Mouse (Mus musculus): ENCODE data around the gene Prss48. TPM values are rescaled to one million over a fixed set of nuclear protein-coding genes. Genes with fewer than 3 reads are reported as not detected.

Prss48 gene
- polyA plus RNA-seq, 1 experiment from 2014 or later, result not detected

- no peak overlapping the region for H3K4me3 ChIP-seq (ENCODE audit: low read depth, low read length)
- DNase-seq (no peak), ATAC-seq (no peak)
- no peaks in the 10 kb centered on the region for H3K9me3 ChIP-seq (ENCODE audit: low read length)
- no peak overlapping the region for H3K27ac ChIP-seq (ENCODE audit: low read depth)
- no peaks in the 10 kb centered on the region for H3K36me3 ChIP-seq (replicated peaks; ENCODE audit: insufficient read depth, low read length)
- H3K4me2 ChIP-seq (ENCODE audit: low read depth, low read length), result no peak overlapping the region
- no peak for TF ChIP-seq EP300 (IDR thresholded peaks at IDR 0.05; ENCODE audit: low read depth)
- TF ChIP-seq CTCF (IDR thresholded peaks at IDR 0.05; ENCODE audit: low read depth), result no peak
- H3K27me3 ChIP-seq (ENCODE audit: insufficient read depth, low read length), result no peaks in the 10 kb centered on the region
- no peak overlapping the region for H3K9ac ChIP-seq (replicated peaks)
- 40% methylated on average over 5 of the region's 5 CpGs for WGBS (ENCODE audit: insufficient replicate concordance)
- no peaks in the 10 kb centered on the region for H3K4me1 ChIP-seq (ENCODE audit: insufficient read depth)
These were observed 41.2 kb downstream of the Prss48 start for GRCm38 (mm10) chr3:85961134-85961533.

GRCm38 (mm10) chr3:85959669-85960068 lies 42.6 kb downstream of the Prss48 start:
- 88% methylated on average over 1 of the region's 1 CpGs for WGBS (ENCODE audit: insufficient replicate concordance)

GRCm38 (mm10) chr3:85955704-85956103 lies 46.6 kb downstream of the Prss48 start:
- no peaks in the 10 kb centered on the region for H3K4me1 ChIP-seq (ENCODE audit: insufficient read depth)
- no peak overlapping the region for H3K4me2 ChIP-seq (ENCODE audit: low read depth, low read length)
- TF ChIP-seq CTCF (IDR thresholded peaks at IDR 0.05; ENCODE audit: low read depth) (no peak), EP300 (IDR thresholded peaks at IDR 0.05; ENCODE audit: low read depth) (no peak)
- 86% methylated on average over 5 of the region's 5 CpGs for WGBS (ENCODE audit: insufficient replicate concordance)
- H3K36me3 ChIP-seq (replicated peaks; ENCODE audit: insufficient read depth, low read length), result no peaks in the 10 kb centered on the region
- no peaks in the 10 kb centered on the region for H3K27me3 ChIP-seq (ENCODE audit: insufficient read depth, low read length)
- no peak overlapping the region for H3K9ac ChIP-seq (replicated peaks)
- ATAC-seq (no peak), DNase-seq (no peak)
- no peaks in the 10 kb centered on the region for H3K9me3 ChIP-seq (ENCODE audit: low read length)
- H3K27ac ChIP-seq (ENCODE audit: low read depth), result no peak overlapping the region
- no peak overlapping the region for H3K4me3 ChIP-seq (ENCODE audit: low read depth, low read length)

More at GRCm38 (mm10) chr3:85959669-85960068, 42.6 kb downstream of the Prss48 start:
- TF ChIP-seq EP300 (IDR thresholded peaks at IDR 0.05; ENCODE audit: low read depth) (no peak), CTCF (IDR thresholded peaks at IDR 0.05; ENCODE audit: low read depth) (no peak)
- no peak overlapping the region for H3K27ac ChIP-seq (ENCODE audit: low read depth)
- no peaks in the 10 kb centered on the region for H3K4me1 ChIP-seq (ENCODE audit: insufficient read depth)
- H3K27me3 ChIP-seq (ENCODE audit: insufficient read depth, low read length), result no peaks in the 10 kb centered on the region
- H3K4me3 ChIP-seq (ENCODE audit: low read depth, low read length), result no peak overlapping the region
- no peaks in the 10 kb centered on the region for H3K36me3 ChIP-seq (replicated peaks; ENCODE audit: insufficient read depth, low read length)
- no peak overlapping the region for H3K4me2 ChIP-seq (ENCODE audit: low read depth, low read length)
- no peaks in the 10 kb centered on the region for H3K9me3 ChIP-seq (ENCODE audit: low read length)
- ATAC-seq (no peak), DNase-seq (no peak)
- no peak overlapping the region for H3K9ac ChIP-seq (replicated peaks)

- Histone ChIP-seq H3K4me3 (ENCODE audit: low read depth, low read length) (no peak overlapping the region), H3K9me3 (ENCODE audit: low read length) (no peaks in the 10 kb centered on the region), H3K9ac (replicated peaks) (no peak overlapping the region), H3K4me1 (ENCODE audit: insufficient read depth) (no peaks in the 10 kb centered on the region), H3K36me3 (replicated peaks; ENCODE audit: insufficient read depth, low read length) (no peaks in the 10 kb centered on the region), H3K4me2 (ENCODE audit: low read depth, low read length) (no peak overlapping the region), H3K27ac (ENCODE audit: low read depth) (no peak overlapping the region), H3K27me3 (ENCODE audit: insufficient read depth, low read length) (no peaks in the 10 kb centered on the region)
- TF ChIP-seq EP300 (IDR thresholded peaks at IDR 0.05; ENCODE audit: low read depth) (no peak), CTCF (IDR thresholded peaks at IDR 0.05; ENCODE audit: low read depth) (no peak)
- DNase-seq (no peak), ATAC-seq (no peak)
- 88% methylated on average over 9 of the region's 9 CpGs for WGBS (ENCODE audit: insufficient replicate concordance)
These were observed 47.0 kb downstream of the Prss48 start for GRCm38 (mm10) chr3:85955269-85955668.

GRCm38 (mm10) chr3:85952696-85953283 lies 49.5 kb downstream of the Prss48 start:
- WGBS (ENCODE audit: insufficient replicate concordance), result 77% methylated on average over 10 of the region's 10 CpGs
- DNase-seq (no peak), ATAC-seq (no peak)
- TF ChIP-seq CTCF (IDR thresholded peaks at IDR 0.05; ENCODE audit: low read depth) (no peak), EP300 (IDR thresholded peaks at IDR 0.05; ENCODE audit: low read depth) (no peak)
- no peak overlapping the region for H3K4me2 ChIP-seq (ENCODE audit: low read depth, low read length)
- no peaks in the 10 kb centered on the region for H3K4me1 ChIP-seq (ENCODE audit: insufficient read depth)
- H3K27me3 ChIP-seq (ENCODE audit: insufficient read depth, low read length), result no peaks in the 10 kb centered on the region
- no peaks in the 10 kb centered on the region for H3K9me3 ChIP-seq (ENCODE audit: low read length)
- no peak overlapping the region for H3K27ac ChIP-seq (ENCODE audit: low read depth)
- no peak overlapping the region for H3K9ac ChIP-seq (replicated peaks)
- no peaks in the 10 kb centered on the region for H3K36me3 ChIP-seq (replicated peaks; ENCODE audit: insufficient read depth, low read length)
- H3K4me3 ChIP-seq (ENCODE audit: low read depth, low read length), result no peak overlapping the region

- no peak for ATAC-seq
- WGBS (ENCODE audit: insufficient replicate concordance), result 79% methylated on average over 4 of the region's 4 CpGs
- Histone ChIP-seq H3K36me3 (replicated peaks; ENCODE audit: insufficient read depth, low read length) (no peaks in the 10 kb centered on the region), H3K9me3 (ENCODE audit: low read length) (no peaks in the 10 kb centered on the region), H3K27ac (ENCODE audit: low read depth) (no peak overlapping the region), H3K9ac (replicated peaks) (no peak overlapping the region), H3K4me3 (ENCODE audit: low read depth, low read length) (no peak overlapping the region), H3K4me2 (ENCODE audit: low read depth, low read length) (no peak overlapping the region), H3K4me1 (ENCODE audit: insufficient read depth) (no peaks in the 10 kb centered on the region), H3K27me3 (ENCODE audit: insufficient read depth, low read length) (no peaks in the 10 kb centered on the region)
- TF ChIP-seq EP300 (IDR thresholded peaks at IDR 0.05; ENCODE audit: low read depth) (no peak), CTCF (IDR thresholded peaks at IDR 0.05; ENCODE audit: low read depth) (no peak)
- no peak for DNase-seq
These were observed 51.4 kb downstream of the Prss48 start for GRCm38 (mm10) chr3:85950914-85951313.

Other genes with a start within 250 kb of the Prss48 start
- gene Fam160a1, start 185.2 kb downstream of the Prss48 start, polyA plus RNA-seq (2015; fragmentation: Nextera tagmentation; extraction: Ambion mirVana), result 0.26 and 0.31 TPM in 2 replicates
- 0.48 and 0.56 TPM in 2 replicates for gene Glt28d2, start 115.0 kb downstream of the Prss48 start, polyA plus RNA-seq (2015; fragmentation: Nextera tagmentation; extraction: Ambion mirVana)
- 0.49 and 0.72 TPM in 2 replicates for gene Gm37240, start 115.0 kb downstream of the Prss48 start, polyA plus RNA-seq (2015; fragmentation: Nextera tagmentation; extraction: Ambion mirVana)
- 10.2 and 11.4 TPM in 2 replicates for gene Sh3d19, start 31.4 kb downstream of the Prss48 start, polyA plus RNA-seq (2015; fragmentation: Nextera tagmentation; extraction: Ambion mirVana)
- gene Rps3a1, start 140.2 kb upstream of the Prss48 start, polyA plus RNA-seq (2015; fragmentation: Nextera tagmentation; extraction: Ambion mirVana), result 751 and 788 TPM in 2 replicates
- gene Lrba, start 222.2 kb upstream of the Prss48 start, polyA plus RNA-seq (2015; fragmentation: Nextera tagmentation; extraction: Ambion mirVana), result 1.6 and 1.8 TPM in 2 replicates

Data from liver, postnatal 0 days (tissue).